Mouse (Mus musculus): Measurements from ENCODE around the gene Cbx7. TPM values are rescaled to one million over a fixed set of nuclear protein-coding genes. Genes with fewer than 3 reads are reported as not detected.
"Not testable (repeated sequence)": the region's sequence is repeated elsewhere in the genome, so short reads cannot be mapped to it uniquely, and the experiment has no call there.

Cbx7 gene
- polyA plus RNA-seq, 1 experiment from 2014 or later = 4.5 TPM

DNA sequence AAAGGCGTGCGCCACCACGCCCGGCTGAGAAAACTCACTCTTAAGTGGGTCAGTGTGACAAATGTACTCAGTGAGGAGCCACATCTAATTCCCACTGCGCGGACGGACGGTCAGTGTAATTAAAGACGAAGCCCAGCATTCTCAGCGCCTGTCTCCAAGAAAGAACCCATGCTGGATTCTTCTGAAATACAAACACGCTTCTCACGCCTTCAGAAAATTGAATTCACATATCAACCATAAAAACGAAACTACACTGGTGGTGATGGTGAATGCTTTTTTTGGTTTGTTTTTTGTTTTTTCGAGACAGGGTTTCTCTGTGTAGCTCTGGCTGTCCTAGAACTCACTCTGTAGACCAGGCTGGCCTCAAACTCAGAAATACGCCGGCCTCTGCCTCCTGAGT, 31.0 kb downstream of the Cbx7 start:
- no peaks in the 10 kb centered on the region for H3K9me3 ChIP-seq (ENCODE audit: low read length)
- no peaks in the 10 kb centered on the region for H3K4me1 ChIP-seq (ENCODE audit: insufficient read depth, low read depth, low read length)
- no peaks in the 10 kb centered on the region for H3K36me3 ChIP-seq (ENCODE audit: insufficient read depth, low read length)
- TF ChIP-seq EP300 (IDR thresholded peaks at IDR 0.05) (no peak), CTCF (IDR thresholded peaks at IDR 0.05) (no peak)
- H3K27ac ChIP-seq (ENCODE audit: low read length) = no peak overlapping the region
- no peak overlapping the region for H3K4me3 ChIP-seq (ENCODE audit: low read depth, low read length)
- no peak overlapping the region for H3K4me2 ChIP-seq (replicated peaks; ENCODE audit: low read depth, low read length)
- H3K9ac ChIP-seq (replicated peaks; ENCODE audit: low read depth) = no peak overlapping the region
- DNase-seq (ENCODE audit: low spot score) = no peak
- ATAC-seq = no peak
- no peaks in the 10 kb centered on the region for H3K27me3 ChIP-seq (replicated peaks; ENCODE audit: insufficient read depth, low read length)
- 86% methylated on average over 16 of the region's 16 CpGs for WGBS

DNA sequence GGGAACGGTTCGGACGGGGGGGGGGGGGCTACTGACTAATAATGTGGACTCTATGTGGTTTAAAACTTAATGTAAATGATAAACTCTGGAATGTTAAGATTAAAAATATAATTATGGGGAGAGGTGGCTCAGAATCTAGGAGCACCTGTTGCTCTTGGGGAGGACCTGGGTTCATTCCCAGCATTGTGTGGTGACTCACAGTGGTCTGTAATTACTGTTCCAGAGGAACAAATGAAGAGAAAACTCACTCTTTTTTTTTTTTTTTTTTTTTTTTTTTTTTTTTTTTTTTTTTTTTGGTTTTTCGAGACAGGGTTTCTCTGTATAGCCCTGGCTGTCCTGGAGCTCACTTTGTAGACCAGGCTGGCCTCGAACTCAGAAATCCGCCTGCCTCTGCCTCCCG, 31.4 kb downstream of the Cbx7 start:
- not testable (repeated sequence) for H3K4me1 ChIP-seq (ENCODE audit: insufficient read depth, low read depth, low read length); H3K4me2 ChIP-seq (replicated peaks; ENCODE audit: low read depth, low read length); H3K36me3 ChIP-seq (ENCODE audit: insufficient read depth, low read length); H3K27me3 ChIP-seq (replicated peaks; ENCODE audit: insufficient read depth, low read length); ATAC-seq; H3K9me3 ChIP-seq (ENCODE audit: low read length); DNase-seq (ENCODE audit: low spot score); H3K4me3 ChIP-seq (ENCODE audit: low read depth, low read length); H3K27ac ChIP-seq (ENCODE audit: low read length); H3K9ac ChIP-seq (replicated peaks; ENCODE audit: low read depth)
- 79% methylated on average over 4 of the region's 7 CpGs for WGBS

GRCm38 (mm10) chr15:79939020-79939419, 31.9 kb downstream of the Cbx7 start:
- DNase-seq (ENCODE audit: low spot score) (no peak), ATAC-seq (no peak)
- Histone ChIP-seq H3K4me2 (replicated peaks; ENCODE audit: low read depth, low read length) (no peak overlapping the region), H3K9ac (replicated peaks; ENCODE audit: low read depth) (no peak overlapping the region), H3K4me1 (ENCODE audit: insufficient read depth, low read depth, low read length) (no peaks in the 10 kb centered on the region), H3K4me3 (ENCODE audit: low read depth, low read length) (no peak overlapping the region), H3K27me3 (replicated peaks; ENCODE audit: insufficient read depth, low read length) (no peaks in the 10 kb centered on the region), H3K9me3 (ENCODE audit: low read length) (no peaks in the 10 kb centered on the region), H3K36me3 (ENCODE audit: insufficient read depth, low read length) (no peaks in the 10 kb centered on the region), H3K27ac (ENCODE audit: low read length) (no peak overlapping the region)
- TF ChIP-seq EP300 (IDR thresholded peaks at IDR 0.05) (no peak), CTCF (IDR thresholded peaks at IDR 0.05) (no peak)
- WGBS = 84% methylated on average over 12 of the region's 12 CpGs

GRCm38 (mm10) chr15:79936374-79936751, 34.6 kb downstream of the Cbx7 start:
- Histone ChIP-seq H3K4me3 (ENCODE audit: low read depth, low read length) (no peak overlapping the region), H3K27me3 (replicated peaks; ENCODE audit: insufficient read depth, low read length) (0 out of 2 replicates have a peak, but pooled peaks cover 5% of the 10 kb centered on the region), H3K36me3 (ENCODE audit: insufficient read depth, low read length) (no peaks in the 10 kb centered on the region), H3K4me1 (ENCODE audit: insufficient read depth, low read depth, low read length) (peaks cover 5% of the 10 kb centered on the region), H3K9ac (replicated peaks; ENCODE audit: low read depth) (no peak overlapping the region), H3K9me3 (ENCODE audit: low read length) (no peaks in the 10 kb centered on the region), H3K4me2 (replicated peaks; ENCODE audit: low read depth, low read length) (no peak overlapping the region), H3K27ac (ENCODE audit: low read length) (no peak overlapping the region)
- DNase-seq (ENCODE audit: low spot score) (no peak), ATAC-seq (no peak)
- TF ChIP-seq CTCF (IDR thresholded peaks at IDR 0.05) (no peak), EP300 (IDR thresholded peaks at IDR 0.05) (no peak)
- WGBS = 65% methylated on average over 7 of the region's 7 CpGs

DNA sequence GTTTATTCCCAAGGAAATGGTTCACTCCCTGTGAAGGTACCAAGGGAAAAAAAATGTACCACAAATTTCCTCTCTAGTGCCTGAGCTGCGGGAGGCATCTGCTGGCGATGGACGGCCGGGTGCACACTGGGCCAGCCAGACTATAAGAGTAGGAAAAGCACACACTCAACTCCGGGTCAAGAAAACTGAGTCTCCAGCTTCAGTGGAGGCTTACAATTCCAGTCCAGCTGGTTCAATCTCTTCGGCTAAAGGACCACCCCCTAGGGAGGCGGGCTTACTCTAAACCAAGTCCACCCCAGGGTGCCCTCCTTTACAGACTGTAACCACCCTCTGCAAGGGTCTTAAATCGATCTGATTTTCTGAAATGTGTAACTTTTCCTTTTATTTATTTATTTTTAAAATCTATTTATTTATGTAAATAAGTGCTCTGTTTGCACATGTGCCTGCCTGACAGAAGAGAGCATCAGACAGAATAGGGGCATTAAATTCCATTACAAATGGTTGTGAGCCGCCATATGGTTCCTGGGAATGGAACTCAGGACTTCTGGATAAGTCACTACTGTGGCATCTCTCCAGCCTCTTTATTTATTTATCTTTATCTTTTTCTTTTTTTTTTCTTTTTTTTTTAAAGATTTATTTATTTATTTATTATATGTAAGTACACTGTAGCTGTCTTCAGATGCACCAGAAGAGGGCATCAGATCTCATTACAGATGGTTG, 35.1 kb downstream of the Cbx7 start:
- Histone ChIP-seq H3K27me3 (replicated peaks; ENCODE audit: insufficient read depth, low read length) (peaks cover 5% of the 10 kb centered on the region; the same call in 1 of the 2 replicates), H3K27ac (ENCODE audit: low read length) (no peak overlapping the region), H3K4me1 (ENCODE audit: insufficient read depth, low read depth, low read length) (peaks cover 5% of the 10 kb centered on the region), H3K9me3 (ENCODE audit: low read length) (no peaks in the 10 kb centered on the region), H3K4me2 (replicated peaks; ENCODE audit: low read depth, low read length) (no peak overlapping the region), H3K36me3 (ENCODE audit: insufficient read depth, low read length) (no peaks in the 10 kb centered on the region), H3K9ac (replicated peaks; ENCODE audit: low read depth) (no peak overlapping the region), H3K4me3 (ENCODE audit: low read depth, low read length) (no peak overlapping the region)
- peak; percentile 77 for DNase-seq (ENCODE audit: low spot score)
- peak; percentile 35 for ATAC-seq
- 21% methylated on average over 9 of the region's 9 CpGs for WGBS
- no peak for TF ChIP-seq EP300 (IDR thresholded peaks at IDR 0.05)
- TF ChIP-seq CTCF (IDR thresholded peaks at IDR 0.05) = no peak

- no peak for ATAC-seq
- no peak overlapping the region for H3K9ac ChIP-seq (replicated peaks; ENCODE audit: low read depth)
- no peaks in the 10 kb centered on the region for H3K9me3 ChIP-seq (ENCODE audit: low read length)
- TF ChIP-seq CTCF (IDR thresholded peaks at IDR 0.05) (no peak), EP300 (IDR thresholded peaks at IDR 0.05) (no peak)
- DNase-seq (ENCODE audit: low spot score) = no peak
- H3K27ac ChIP-seq (ENCODE audit: low read length) = peak overlapping the region; percentile 26; the same call in 1 of the 2 replicates
- H3K27me3 ChIP-seq (replicated peaks; ENCODE audit: insufficient read depth, low read length) = peaks cover 5% of the 10 kb centered on the region; the same call in 1 of the 2 replicates
- H3K4me3 ChIP-seq (ENCODE audit: low read depth, low read length) = no peak overlapping the region
- no peak overlapping the region for H3K4me2 ChIP-seq (replicated peaks; ENCODE audit: low read depth, low read length)
- H3K36me3 ChIP-seq (ENCODE audit: insufficient read depth, low read length) = no peaks in the 10 kb centered on the region
- peaks cover 5% of the 10 kb centered on the region for H3K4me1 ChIP-seq (ENCODE audit: insufficient read depth, low read depth, low read length)
- 17% methylated on average over 10 of the region's 10 CpGs for WGBS
These were observed 36.1 kb downstream of the Cbx7 start for GRCm38 (mm10) chr15:79934776-79935175.

Data from lung, postnatal 0 days (tissue).